In the genomic region with DNA sequence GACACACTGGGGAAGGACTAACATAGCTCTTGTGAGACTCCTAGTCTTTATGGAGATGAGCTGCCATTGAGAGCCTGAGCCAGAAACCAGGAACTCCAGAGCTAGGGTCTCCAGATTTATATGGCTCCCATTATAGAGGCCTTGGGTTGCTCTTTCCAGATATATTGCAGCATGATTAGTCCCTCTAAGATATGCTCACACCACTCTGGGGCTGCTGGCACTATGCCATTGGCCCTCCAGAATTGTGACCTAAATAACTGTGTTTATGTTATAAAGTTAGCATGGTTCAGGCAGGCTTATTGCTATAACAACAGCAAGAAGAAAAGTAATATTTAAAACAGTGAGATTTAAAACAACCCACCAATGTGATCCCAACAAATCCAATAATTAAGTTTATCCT, we compare ENCODE assay signal across 26 mouse cellular contexts. TPM values are rescaled to one million over a fixed set of nuclear protein-coding genes. Genes with fewer than 3 reads are reported as not detected.
"Had no signal": no experiment of that assay in that cellular context is flagged by ENCODE, and none has a peak within 500 bp of the region (broad histone marks: within the 10 kb centered on the region; RNA-seq: fewer than 3 reads in every experiment).

No protein-coding gene starts in this region.

- DNase-seq: forebrain, postnatal 0 days; gastrocnemius, postnatal 14 days; gastrocnemius, postnatal 36 days; heart, adult 18-20 months; heart, postnatal 14 days; heart, postnatal 36 days; kidney, adult 11 months; kidney, adult 2 months; kidney, adult 9 months; kidney, postnatal 14 days; kidney, postnatal 36 days; layer of hippocampus, adult 9-11 months; layer of hippocampus, postnatal 36 days; left cerebral cortex, postnatal 4 days had no signal

RNA-seq across cellular contexts. Expression of a gene that starts 35.2 kb away (rescaled TPM):
- total RNA-seq: forebrain, postnatal 0 days; gastrocnemius, adult 18-20 months; gastrocnemius, adult 8-10 months; gastrocnemius, postnatal 14 days; gastrocnemius, postnatal 36 days; heart, adult 18-20 months; heart, adult 8-10 months; heart, postnatal 14 days; heart, postnatal 36 days; hematopoietic stem cell, adult 5-6 weeks; hindbrain, postnatal 0 days; layer of hippocampus, adult 18-20 months; layer of hippocampus, adult 8-10 months; layer of hippocampus, postnatal 14 days; layer of hippocampus, postnatal 36 days; left cerebral cortex, adult 18-20 months; left cerebral cortex, adult 8-10 months; left cerebral cortex, postnatal 10 days; left cerebral cortex, postnatal 25 days; left cerebral cortex, postnatal 4 days had no signal
